Mouse (Mus musculus) gastrocnemius, adult 2 months (tissue): ENCODE measurements at regions not wholly inside any gene's neighbourhood (a gene's known extent, or its start where the extent isn't known, plus 50 kb on each side); places are given as distances from the start of the nearest gene placed in this dataset.
A peak's percentile ranks its signal among the peaks of the same experiment; 100 is the strongest.

Experiments used
- DNase-seq: peaks from one replicate; pipeline ENCODE4 v3.0.0; 2022
- H3K27ac ChIP-seq: fragments of 200-600 bp; 2 replicates; pipeline ENCODE4 v1.8.1; 2022; ENCODE audit warnings: mild to moderate bottlenecking
- H3K4me3 ChIP-seq: fragments of 200-600 bp; 2 replicates; pipeline ENCODE4 v1.8.1; 2022; ENCODE audit warnings: mild to moderate bottlenecking, moderate library complexity
- CTCF ChIP-seq: fragments of 200-600 bp; IDR thresholded peaks from 2 replicates; pipeline ENCODE4 v1.8.1; 2022; ENCODE audit warnings: antibody characterized with exemption, mild to moderate bottlenecking, moderate library complexity
- intact Hi-C: fragments of 180-260 bp; cut with DNase I; formaldehyde crosslinking; loops from one replicate; pipeline ENCODE4 v1.15.1; 2025

DNA sequence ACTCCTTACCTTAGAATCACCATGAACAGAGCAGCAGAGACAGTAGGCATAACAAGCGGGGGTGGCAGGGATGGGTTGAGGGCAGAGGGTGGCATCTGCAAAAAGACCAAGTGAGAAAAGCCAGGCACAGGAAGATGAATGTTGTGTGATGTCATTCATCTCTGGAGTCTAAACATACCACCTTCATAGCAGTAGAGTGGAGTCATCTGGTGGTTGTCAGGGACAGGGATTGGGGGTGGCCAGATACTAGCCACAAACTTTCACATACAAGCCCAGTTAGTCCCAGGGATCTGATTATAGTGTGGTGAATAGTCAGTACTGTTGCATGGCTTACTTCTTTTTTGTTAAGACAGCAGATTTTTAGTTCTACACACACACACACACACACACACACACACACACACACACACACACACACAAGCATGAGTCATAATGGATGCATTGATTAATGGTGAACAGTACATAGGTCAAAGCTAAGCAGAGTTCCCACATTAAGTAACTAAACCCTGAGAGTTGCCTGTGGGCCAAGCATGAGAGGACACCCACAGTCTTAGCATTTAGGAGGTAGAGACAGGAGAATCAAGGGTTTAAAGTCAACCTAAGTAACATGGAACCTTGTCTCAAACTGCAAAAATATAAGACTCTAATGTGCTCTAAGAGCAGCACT is 173.1 kb downstream of the Ptger3 start:
- H3K4me3 ChIP-seq, result no peak overlapping the region
- DNase-seq, result no peak
- TF ChIP-seq CTCF, result no peak
- H3K27ac ChIP-seq, result no peak overlapping the region
- intact Hi-C loops, result no loop called here

- DNase-seq, result no peak
- H3K4me3 ChIP-seq, result no peak overlapping the region
- no peak for TF ChIP-seq CTCF
- no peak overlapping the region for H3K27ac ChIP-seq
- intact Hi-C loops, result no loop called here
Observed at GRCm38 (mm10) chr3:157732136-157732940, 165.6 kb downstream of the Ptger3 start.

DNA sequence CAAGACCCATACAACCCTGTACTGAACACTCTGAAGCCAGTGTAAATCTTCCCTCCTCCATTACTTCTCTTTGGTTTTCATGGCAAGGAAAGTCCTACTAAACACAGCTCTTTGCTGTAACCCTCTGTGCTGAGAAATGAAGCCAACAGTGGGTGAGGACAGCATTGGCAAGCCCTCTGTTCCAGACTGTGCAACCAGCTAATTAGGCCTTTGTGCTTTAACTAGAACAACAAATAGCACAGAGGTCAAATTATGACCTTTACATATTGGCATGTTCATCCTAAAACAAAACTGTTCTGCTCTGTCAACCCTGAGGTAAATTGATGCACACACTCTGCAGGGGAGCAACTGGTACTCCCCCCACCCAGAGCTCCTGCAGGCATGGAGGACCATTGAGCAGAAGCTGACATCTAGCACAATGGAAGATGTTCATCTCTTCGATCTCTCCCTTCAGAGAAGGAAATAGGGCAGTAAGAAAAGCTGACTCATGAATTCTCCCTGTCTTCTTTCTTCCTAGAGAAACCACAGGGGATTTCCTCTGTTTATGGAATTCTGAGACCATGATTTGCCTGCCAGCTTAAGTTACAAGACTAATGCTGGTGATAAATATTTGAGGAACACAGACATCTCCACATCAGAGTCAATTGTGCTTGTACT is 163.1 kb downstream of the Ptger3 start:
- H3K4me3 ChIP-seq, result no peak overlapping the region
- TF ChIP-seq CTCF, result no peak
- H3K27ac ChIP-seq, result no peak overlapping the region
- DNase-seq, result no peak
- intact Hi-C loops, result no loop called here

DNA sequence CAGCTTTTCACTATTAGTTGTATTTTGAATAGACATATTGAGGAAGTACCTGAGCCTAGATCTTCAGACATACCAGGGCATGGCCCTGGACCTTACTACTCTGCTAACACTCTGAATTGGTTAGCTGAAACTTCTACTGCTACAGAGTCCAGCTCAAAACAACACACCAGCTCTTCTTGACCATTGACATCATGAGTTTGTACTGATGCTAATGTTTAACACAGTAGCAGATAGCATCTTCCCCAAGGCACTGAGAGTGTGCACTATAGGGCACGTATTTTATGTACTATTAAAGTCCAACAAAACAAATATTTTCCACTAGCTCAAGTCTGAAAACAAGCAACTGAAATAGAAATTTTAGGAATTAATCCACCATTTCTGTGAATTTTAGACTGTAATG is 157.8 kb downstream of the Ptger3 start:
- Histone ChIP-seq H3K4me3 (no peak overlapping the region), H3K27ac (no peak overlapping the region)
- DNase-seq, result no peak
- TF ChIP-seq CTCF, result no peak
- intact Hi-C loops, result no loop called here

DNA sequence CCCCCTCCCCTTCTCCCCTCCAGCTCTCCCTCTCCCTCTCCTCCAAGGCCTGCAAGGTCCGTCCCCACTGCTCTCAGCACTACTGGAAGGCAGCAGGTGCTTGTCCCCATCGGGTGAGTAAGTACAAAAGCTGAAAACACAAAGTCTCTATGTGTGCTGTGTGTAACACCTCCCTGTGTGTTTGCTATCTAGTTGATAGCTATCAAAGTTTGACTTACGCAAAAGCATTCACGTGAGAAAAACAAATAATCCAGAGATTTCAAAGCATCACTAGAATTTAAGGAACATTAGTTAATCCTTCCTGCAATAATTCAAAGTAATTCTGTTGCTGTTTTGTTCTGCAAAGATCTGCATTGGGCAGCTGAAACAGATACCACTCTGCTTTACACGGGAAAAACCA is 156.5 kb downstream of the Ptger3 start:
- no peak overlapping the region for H3K4me3 ChIP-seq
- H3K27ac ChIP-seq, result no peak overlapping the region
- TF ChIP-seq CTCF, result no peak
- no peak for DNase-seq
- intact Hi-C loops, result no loop called here

GRCm38 (mm10) chr3:157717313-157717921 is 150.7 kb downstream of the Ptger3 start:
- intact Hi-C loops, result loop anchor here (2.0 kb wide), 1 partner anchor 153 kb away; no protein-coding TSS in a partner anchor
- peak; percentile 90 for TF ChIP-seq CTCF
- Histone ChIP-seq H3K4me3 (no peak overlapping the region), H3K27ac (no peak overlapping the region)
- DNase-seq, result peak; percentile 64

DNA sequence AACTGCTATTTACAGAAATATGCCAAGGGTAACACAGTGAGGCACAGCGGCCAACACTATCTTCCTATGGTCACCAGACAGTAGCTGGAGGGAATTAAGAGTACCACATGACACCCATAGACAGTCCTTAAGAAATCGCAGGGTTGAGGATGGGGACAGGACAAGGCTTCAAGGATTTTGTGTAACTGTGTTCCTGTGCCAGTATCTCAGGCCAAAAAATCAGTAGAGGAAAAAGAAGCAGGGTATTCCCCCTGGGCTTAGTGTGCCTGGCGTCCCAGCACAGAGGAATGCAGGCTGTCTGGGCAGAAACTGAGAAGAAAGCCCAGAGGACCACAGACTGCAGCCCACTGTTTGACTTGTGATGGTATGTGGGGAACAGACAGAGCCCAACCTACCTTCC is 147.3 kb downstream of the Ptger3 start:
- TF ChIP-seq CTCF, result no peak
- no peak for DNase-seq
- intact Hi-C loops, result no loop called here
- Histone ChIP-seq H3K27ac (no peak overlapping the region), H3K4me3 (no peak overlapping the region)

DNA sequence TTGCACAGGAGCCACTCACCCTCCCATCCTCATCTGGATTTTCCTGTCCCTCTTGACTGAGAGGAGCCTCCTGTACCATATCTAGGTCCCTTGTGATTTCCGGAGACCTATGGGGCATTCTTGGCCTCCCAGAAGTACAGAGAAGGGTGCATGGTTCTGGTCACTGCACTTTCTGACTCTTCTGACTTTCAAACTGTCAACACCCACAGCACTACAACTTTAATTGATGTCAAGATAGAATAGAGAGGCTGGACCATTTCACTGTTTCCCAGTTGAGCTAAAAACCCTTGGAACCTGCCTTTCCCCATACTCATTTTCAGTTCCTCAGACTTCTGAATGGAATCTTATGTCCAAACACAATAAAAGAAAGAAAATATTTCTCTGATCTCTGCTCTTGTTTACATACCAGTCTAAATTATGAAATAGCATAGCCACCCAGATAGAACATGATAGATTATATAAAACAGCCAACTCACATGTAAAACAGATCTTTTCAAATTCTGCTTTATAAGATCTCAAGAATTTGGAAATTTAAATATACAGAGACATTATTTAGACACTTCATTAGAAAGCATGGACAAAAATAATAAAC is 144.2 kb downstream of the Ptger3 start:
- Histone ChIP-seq H3K4me3 (no peak overlapping the region), H3K27ac (no peak overlapping the region)
- no peak for TF ChIP-seq CTCF
- no peak for DNase-seq
- intact Hi-C loops, result no loop called here

DNA sequence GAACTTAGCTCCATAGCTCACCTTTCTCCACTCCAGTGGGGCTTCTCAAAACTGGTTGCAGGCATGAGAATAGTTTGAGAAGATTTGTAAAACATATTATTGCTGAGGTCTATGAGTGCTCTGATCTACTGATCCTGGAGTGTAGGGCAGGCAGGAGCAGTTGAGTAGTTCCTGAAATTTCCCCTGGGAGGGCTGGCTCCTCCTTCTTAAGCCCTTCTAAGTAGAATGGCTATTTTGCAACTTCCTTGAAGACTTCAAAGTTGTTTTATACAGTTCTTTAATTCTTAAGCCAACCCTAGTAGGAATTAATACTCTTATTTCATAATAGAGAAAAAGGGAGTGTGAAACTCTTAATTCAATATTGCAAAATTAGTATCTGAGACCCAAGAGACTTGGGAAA is 133.3 kb downstream of the Ptger3 start:
- intact Hi-C loops, result no loop called here
- TF ChIP-seq CTCF, result no peak

DNA sequence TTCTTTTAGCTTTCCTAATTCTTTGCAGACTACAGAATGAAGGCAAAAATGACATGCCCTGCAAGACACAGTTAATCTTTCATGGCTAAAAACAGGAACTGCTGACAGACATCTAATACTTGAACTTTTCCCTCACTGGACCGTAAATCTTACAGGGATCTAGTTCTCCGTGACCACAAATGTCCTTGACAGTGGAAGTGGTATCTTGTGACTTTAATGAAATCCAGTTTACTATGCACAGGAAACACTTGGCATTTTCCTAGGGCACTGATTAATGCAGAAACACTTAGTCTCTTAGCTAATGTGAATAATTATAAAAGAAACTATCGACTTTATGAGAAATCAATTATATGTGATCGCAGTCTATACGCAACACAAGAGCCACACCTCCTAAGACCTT is 131.8 kb downstream of the Ptger3 start:
- no peak overlapping the region for H3K27ac ChIP-seq
- no peak for DNase-seq
- TF ChIP-seq CTCF, result no peak
- no peak overlapping the region for H3K4me3 ChIP-seq
- intact Hi-C loops, result no loop called here

More for the DNA sequence above, 133.3 kb downstream of the Ptger3 start:
- no peak for DNase-seq
- Histone ChIP-seq H3K27ac (no peak overlapping the region), H3K4me3 (no peak overlapping the region)

DNA sequence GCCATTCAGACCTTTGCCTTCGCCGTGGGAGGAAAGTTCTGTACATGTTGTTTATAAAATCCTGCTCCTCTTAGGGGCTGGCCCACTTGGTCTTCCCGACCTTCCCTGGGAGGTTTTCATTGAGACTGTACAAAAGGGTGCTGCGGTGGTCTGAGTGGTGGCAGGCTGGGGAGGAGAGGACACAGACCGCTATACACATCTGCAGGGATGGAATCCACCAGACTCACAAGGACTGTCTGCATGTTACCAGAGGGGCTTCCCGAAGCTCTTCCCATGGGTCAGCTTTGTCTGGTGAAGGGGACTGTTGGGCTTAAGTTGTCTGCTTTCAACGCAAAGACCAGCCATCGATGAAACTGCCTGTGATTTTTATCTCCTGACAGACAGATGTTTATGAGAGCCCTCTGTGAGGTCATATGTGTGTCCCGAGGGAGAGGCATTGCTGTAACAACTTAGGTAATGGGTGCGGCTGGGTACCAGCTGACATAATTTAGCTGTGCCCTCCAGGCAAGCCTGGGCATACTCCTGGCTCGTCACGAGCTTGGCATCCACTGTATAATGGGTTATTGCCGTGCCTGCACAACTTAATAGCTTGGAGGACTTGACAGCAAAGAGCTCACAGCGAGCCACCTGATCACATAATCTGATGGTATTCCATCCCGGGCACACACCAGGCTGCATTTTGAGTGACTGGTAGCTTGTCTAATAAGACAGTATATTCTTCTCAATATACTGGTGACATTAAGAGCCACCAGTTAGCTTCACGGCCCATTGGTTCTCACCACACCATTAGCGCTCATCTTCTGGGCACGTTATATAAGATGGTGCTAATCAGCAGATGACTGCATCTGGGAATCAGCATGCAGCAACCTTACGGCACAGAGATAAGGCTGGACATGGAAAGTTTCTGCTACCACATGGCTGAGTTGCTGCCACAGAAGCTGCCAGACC is 128.7 kb downstream of the Ptger3 start:
- Histone ChIP-seq H3K4me3 (no peak overlapping the region), H3K27ac (no peak overlapping the region)
- no peak for DNase-seq
- intact Hi-C loops, result no loop called here
- no peak for TF ChIP-seq CTCF
